Mouse (Mus musculus) cortical plate, adult 2 months (tissue): ENCODE results near the gene Hmg20b. TPM values are rescaled to one million over a fixed set of nuclear protein-coding genes. Genes with fewer than 3 reads are reported as not detected.

Experiments used
- H3K27ac ChIP-seq: fragments of 200-500 bp; 2 replicates; pipeline ENCODE4 v1.5.1; 2012; ENCODE audit warnings: low read length, control low read depth, inconsistent platforms; ENCODE audit not compliant: insufficient read depth
- H3K4me1 ChIP-seq: fragments of 200-500 bp; 2 replicates; pipeline ENCODE4 v1.6.1; 2011; ENCODE audit warnings: low read length; ENCODE audit not compliant: control insufficient read depth, insufficient read depth
- H3K4me3 ChIP-seq: fragments of 200-500 bp; 2 replicates; pipeline ENCODE4 v1.5.1; 2011; ENCODE audit warnings: mild to moderate bottlenecking, low read length, control low read depth; ENCODE audit not compliant: insufficient read depth
- CTCF ChIP-seq: fragments of 200-500 bp; IDR thresholded peaks from 2 replicates; pipeline ENCODE4 v1.5.1; 2011; ENCODE audit warnings: mild to moderate bottlenecking, control low read depth, low read length; ENCODE audit not compliant: insufficient read depth; ENCODE audit errors: extremely low read depth
- POLR2A ChIP-seq: fragments of 200-500 bp; IDR thresholded peaks from 2 replicates; pipeline ENCODE4 v1.6.1; 2011; ENCODE audit warnings: mild to moderate bottlenecking, low read length, control low read depth; ENCODE audit not compliant: insufficient read depth; ENCODE audit errors: extremely low read depth
- polyA plus RNA-seq: library from polyadenylated mRNA; depleted of rRNA; stranded (reverse); fragments of >200 nt; gene quantifications from 2 replicates; pipeline ENCODE4 v1.2.3, GENCODE M21; 2012; rRNA removed

Hmg20b gene
- 34.4 and 36.3 TPM in 2 replicates for polyA plus RNA-seq

- peak; percentile 79 for TF ChIP-seq CTCF
- TF ChIP-seq POLR2A: peak; percentile 30; the same call in 1 of the 2 replicates
- Histone ChIP-seq H3K4me3 (peak within 1 kb of the TSS; percentile 48), H3K4me1 (no peaks in the 10 kb centered on the region), H3K27ac (peak within 1 kb of the TSS; percentile 82; the same call in 1 of the 2 replicates)
These were observed at the start of gene Hmg20b for GRCm38 (mm10) chr10:81350351-81351063. Gene Hmg20b, minus strand, starts transcription at chr10:81350480.

- Histone ChIP-seq H3K4me3 (no peak overlapping the region), H3K4me1 (0 out of 2 replicates have a peak, but pooled peaks cover 1% of the 10 kb centered on the region), H3K27ac (no peak overlapping the region)
- TF ChIP-seq CTCF (no peak), POLR2A (no peak)
These were observed 49.6 kb upstream of the Hmg20b start for GRCm38 (mm10) chr10:81399798-81400308.

GRCm38 (mm10) chr10:81399296-81399695 is 49.0 kb upstream of the Hmg20b start:
- TF ChIP-seq POLR2A (no peak), CTCF (no peak)
- H3K4me3 ChIP-seq: no peak overlapping the region
- 0 out of 2 replicates have a peak, but pooled peaks cover 1% of the 10 kb centered on the region for H3K4me1 ChIP-seq
- no peak overlapping the region for H3K27ac ChIP-seq

DNA sequence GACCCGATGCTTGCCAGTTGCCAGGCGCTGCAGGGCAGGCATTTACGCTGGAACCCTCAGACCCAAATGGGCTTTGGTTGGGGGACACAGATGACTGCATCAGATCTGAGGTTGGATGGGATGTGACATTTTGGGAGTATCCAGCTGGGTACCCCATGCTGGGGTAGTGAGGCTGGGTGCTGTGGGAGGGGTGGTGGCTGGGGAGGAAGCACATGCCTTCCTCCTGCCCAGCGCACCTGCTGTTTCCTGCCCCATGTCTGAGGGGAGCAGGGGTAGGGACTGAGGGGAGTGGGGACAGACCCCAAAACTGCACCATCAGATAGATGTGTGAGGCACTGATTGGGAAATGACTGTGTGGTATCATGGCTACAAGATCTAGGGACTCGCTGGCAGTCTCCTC is 46.5 kb upstream of the Hmg20b start:
- TF ChIP-seq CTCF (no peak), POLR2A (no peak)
- no peak overlapping the region for H3K27ac ChIP-seq
- H3K4me1 ChIP-seq: peaks cover 4% of the 10 kb centered on the region; the same call in 1 of the 2 replicates

DNA sequence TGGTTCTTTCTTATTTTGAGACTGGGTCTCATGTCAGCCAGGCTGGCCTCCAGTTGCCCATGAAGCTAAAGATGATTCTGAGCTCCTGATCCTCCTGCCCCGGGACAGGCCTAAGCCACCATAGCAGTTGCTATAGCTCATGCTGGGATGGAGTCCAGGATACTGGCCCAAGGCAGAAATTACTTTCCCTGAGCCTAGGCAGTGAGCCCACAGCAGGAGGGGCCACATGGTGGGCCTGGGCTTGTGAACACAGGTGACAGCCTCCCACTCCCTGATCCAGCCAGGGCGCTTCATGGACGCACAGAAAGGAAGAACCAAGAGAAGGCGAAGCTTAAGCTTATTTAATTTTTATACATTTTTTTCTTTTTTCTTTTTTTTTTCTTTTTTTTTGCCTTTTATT is 45.6 kb upstream of the Hmg20b start:
- Histone ChIP-seq H3K4me3 (no peak overlapping the region), H3K4me1 (peaks cover 4% of the 10 kb centered on the region; the same call in 1 of the 2 replicates), H3K27ac (no peak overlapping the region)
- TF ChIP-seq CTCF (no peak), POLR2A (no peak)

More for the DNA sequence above, 46.5 kb upstream of the Hmg20b start:
- H3K4me3 ChIP-seq: no peak overlapping the region

GRCm38 (mm10) chr10:81395127-81395526 is 44.8 kb upstream of the Hmg20b start:
- no peak for TF ChIP-seq POLR2A
- peak; percentile 80 for TF ChIP-seq CTCF
- Histone ChIP-seq H3K4me1 (peaks cover 4% of the 10 kb centered on the region; the same call in 1 of the 2 replicates), H3K27ac (no peak overlapping the region), H3K4me3 (no peak overlapping the region)

- no peak for TF ChIP-seq POLR2A
- no peak overlapping the region for H3K27ac ChIP-seq
- H3K4me3 ChIP-seq: peak overlapping the region; percentile 5; the same call in 1 of the 2 replicates
- H3K4me1 ChIP-seq: peaks cover 4% of the 10 kb centered on the region; the same call in 1 of the 2 replicates
These were observed 43.3 kb upstream of the Hmg20b start for GRCm38 (mm10) chr10:81393456-81394063.

- TF ChIP-seq CTCF (no peak), POLR2A (no peak)
- Histone ChIP-seq H3K27ac (no peak within 1 kb of the TSS), H3K4me1 (peaks cover 4% of the 10 kb centered on the region; the same call in 1 of the 2 replicates), H3K4me3 (peak within 1 kb of the TSS; percentile 5; the same call in 1 of the 2 replicates)
These were observed 42.5 kb upstream of the Hmg20b start, which contains the start of gene Smim24 for GRCm38 (mm10) chr10:81392781-81393185. Gene Smim24, plus strand, starts transcription at chr10:81393051.

GRCm38 (mm10) chr10:81392270-81392669 is 42.0 kb upstream of the Hmg20b start:
- no peak overlapping the region for H3K27ac ChIP-seq
- TF ChIP-seq CTCF (no peak), POLR2A (no peak)
- H3K4me3 ChIP-seq: no peak overlapping the region
- peaks cover 4% of the 10 kb centered on the region; the same call in 1 of the 2 replicates for H3K4me1 ChIP-seq

GRCm38 (mm10) chr10:81390678-81390965 is 40.3 kb upstream of the Hmg20b start:
- Histone ChIP-seq H3K4me1 (peaks cover 4% of the 10 kb centered on the region; the same call in 1 of the 2 replicates), H3K27ac (no peak overlapping the region), H3K4me3 (no peak overlapping the region)
- TF ChIP-seq POLR2A (no peak), CTCF (no peak)
